Mouse (Mus musculus) neural tube, embryonic 11.5 days (tissue): ENCODE measurements around the gene Lax1. TPM values are rescaled to one million over a fixed set of nuclear protein-coding genes. Genes with fewer than 3 reads are reported as not detected.

Experiments used
- ATAC-seq: fragments of 200-750 bp; cut with Nextera tagmentation; 2 replicates; pipeline ENCODE4 v1.8.0; 2017; ENCODE audit warnings: moderate number of reproducible peaks, mild to moderate bottlenecking, moderate TSS enrichment, moderate library complexity; ENCODE audit not compliant: insufficient read depth, low FRiP score, low TSS enrichment
- DNase-seq: peaks from one replicate; pipeline ENCODE4 v3.0.0-alpha.2; 2015; ENCODE audit warnings: low spot score
- H3K27ac ChIP-seq: fragments of 300-500 bp; sonication (generic); 2 replicates; pipeline ENCODE4 v1.5.1; 2014; ENCODE audit warnings: low read depth, mild to moderate bottlenecking, low read length
- H3K27me3 ChIP-seq: fragments of 300-500 bp; sonication (generic); 2 replicates; pipeline ENCODE4 v1.6.1; 2014; ENCODE audit warnings: mild to moderate bottlenecking, low read length, mixed read lengths; ENCODE audit not compliant: control insufficient read depth, insufficient read depth
- H3K36me3 ChIP-seq: fragments of 300-500 bp; sonication (generic); 2 replicates; pipeline ENCODE4 v1.6.1; 2014; ENCODE audit warnings: mild to moderate bottlenecking, low read length, moderate library complexity, mixed read lengths; ENCODE audit not compliant: control insufficient read depth, insufficient read depth
- H3K4me1 ChIP-seq: fragments of 300-500 bp; sonication (generic); 2 replicates; pipeline ENCODE4 v1.6.1; 2014; ENCODE audit warnings: low read length, mixed read lengths; ENCODE audit not compliant: control insufficient read depth, insufficient read depth
- H3K4me2 ChIP-seq: fragments of 300-500 bp; sonication (generic); 2 replicates; pipeline ENCODE4 v1.6.1; 2014; ENCODE audit warnings: low read depth, mild to moderate bottlenecking, moderate library complexity
- H3K4me3 ChIP-seq: fragments of 300-500 bp; sonication (generic); 2 replicates; pipeline ENCODE4 v1.5.1; 2014; ENCODE audit warnings: low read depth, low read length
- H3K9ac ChIP-seq: fragments of 300-500 bp; sonication (generic); 2 replicates; pipeline ENCODE4 v1.6.1; 2014; ENCODE audit warnings: mild to moderate bottlenecking, low read length
- H3K9me3 ChIP-seq: fragments of 300-500 bp; sonication (generic); 2 replicates; pipeline ENCODE4 v1.6.1; 2016; ENCODE audit warnings: low read length; ENCODE audit not compliant: control insufficient read depth
- WGBS: fragments of 180-500 bp; shearing (Covaris S2); extraction: QIAGEN DNeasy Blood & Tissue Kit; methylation state at CpG from one replicate; pipeline ENCODE4 v1.1.7; 2014; 5-methylcytosine and 5-hydroxymethylcytosine counted together
- polyA plus RNA-seq: library from polyadenylated mRNA; unstranded; fragments of >200 nt; fragmentation: Nextera tagmentation; extraction: Ambion mirVana; gene quantifications from 2 replicates; pipeline ENCODE4 v1.2.1, GENCODE M21; 2014

The Lax1 gene
- polyA plus RNA-seq, 1 experiment from 2014 or later: 0.29 TPM

GRCm38 (mm10) chr1:133661203-133661933 lies 28.5 kb downstream of the Lax1 start, which contains the start of gene Gm38394:
TSS of gene Gm38394 (minus strand) at chr1:133661318.
- WGBS: 3% methylated on average over 26 of the region's 26 CpGs
- Histone ChIP-seq H3K4me1 (peaks cover 11% of the 10 kb centered on the region; the same call in 1 of the 2 replicates), H3K27me3 (no peaks in the 10 kb centered on the region), H3K9me3 (no peaks in the 10 kb centered on the region), H3K4me3 (peak within 1 kb of the TSS; percentile 70), H3K4me2 (peak within 1 kb of the TSS; percentile 83), H3K9ac (peak within 1 kb of the TSS; percentile 69), H3K27ac (peak within 1 kb of the TSS; percentile 77), H3K36me3 (peaks cover 4% of the 10 kb centered on the region; the same call in 1 of the 2 replicates)
- ATAC-seq: peak; percentile 98
- DNase-seq: peak; percentile 92

- peak within 1 kb of the TSS; percentile 77 for H3K27ac ChIP-seq
- H3K9me3 ChIP-seq: no peaks in the 10 kb centered on the region
- H3K4me1 ChIP-seq: peaks cover 11% of the 10 kb centered on the region; the same call in 1 of the 2 replicates
- peak; percentile 74 for DNase-seq
- ATAC-seq: peak; percentile 87
- peak within 1 kb of the TSS; percentile 83 for H3K4me2 ChIP-seq
- peaks cover 4% of the 10 kb centered on the region; the same call in 1 of the 2 replicates for H3K36me3 ChIP-seq
- H3K9ac ChIP-seq: peak within 1 kb of the TSS; percentile 69
- no peaks in the 10 kb centered on the region for H3K27me3 ChIP-seq
- peak within 1 kb of the TSS; percentile 70 for H3K4me3 ChIP-seq
- under 1% methylated on average over 39 of the region's 41 CpGs for WGBS
These were observed 29.3 kb downstream of the Lax1 start, which contains the start of gene Zbed6 for GRCm38 (mm10) chr1:133660466-133661202. TSS of gene Zbed6 (minus strand) at chr1:133660885.

DNA sequence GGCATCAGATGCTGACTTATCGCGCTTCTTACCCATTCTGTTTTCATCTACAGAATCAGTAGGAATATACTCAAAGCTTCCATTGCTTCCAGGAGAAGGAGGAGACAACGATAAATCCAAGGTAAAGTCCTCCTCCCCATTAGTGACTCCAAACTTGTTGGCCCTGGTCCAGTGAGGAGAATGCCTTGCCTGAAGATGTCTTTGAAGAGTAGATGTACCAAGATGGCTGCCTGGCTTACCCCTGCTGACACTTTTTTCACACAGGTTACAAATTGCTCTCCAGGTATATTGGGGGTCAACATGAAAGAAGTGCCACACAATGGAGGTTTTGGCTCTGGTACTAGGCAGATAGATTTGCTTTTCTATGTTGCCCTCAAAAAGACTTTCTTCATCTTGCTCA lies 31.0 kb downstream of the Lax1 start:
- ATAC-seq (no peak), DNase-seq (no peak)
- Histone ChIP-seq H3K4me2 (no peak overlapping the region), H3K4me1 (peaks cover 11% of the 10 kb centered on the region; the same call in 1 of the 2 replicates), H3K27ac (no peak overlapping the region), H3K36me3 (peaks cover 4% of the 10 kb centered on the region; the same call in 1 of the 2 replicates), H3K4me3 (no peak overlapping the region), H3K9me3 (no peaks in the 10 kb centered on the region), H3K9ac (no peak overlapping the region), H3K27me3 (no peaks in the 10 kb centered on the region)
- WGBS: 89% methylated on average over 3 of the region's 3 CpGs

DNA sequence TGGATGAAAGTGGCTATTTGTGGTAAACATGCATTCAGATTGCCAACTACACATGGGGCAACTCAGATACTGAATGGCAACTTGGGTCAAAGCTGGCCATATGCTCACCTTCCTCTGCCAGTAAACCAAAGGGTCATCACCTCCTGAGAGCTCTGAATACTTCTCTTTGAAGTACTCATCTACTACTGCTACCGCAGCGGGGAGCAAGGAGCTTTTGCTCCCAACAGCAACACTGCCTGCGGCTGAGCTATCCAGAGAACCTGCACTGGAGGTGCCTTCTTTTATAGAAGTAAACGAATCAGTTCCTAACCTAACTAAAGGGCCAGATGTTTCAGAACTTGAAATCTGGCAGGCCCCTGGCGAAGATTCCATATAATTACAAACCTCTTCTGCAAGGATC lies 33.1 kb downstream of the Lax1 start:
- Histone ChIP-seq H3K4me2 (no peak overlapping the region), H3K36me3 (peaks cover 4% of the 10 kb centered on the region; the same call in 1 of the 2 replicates)

DNA sequence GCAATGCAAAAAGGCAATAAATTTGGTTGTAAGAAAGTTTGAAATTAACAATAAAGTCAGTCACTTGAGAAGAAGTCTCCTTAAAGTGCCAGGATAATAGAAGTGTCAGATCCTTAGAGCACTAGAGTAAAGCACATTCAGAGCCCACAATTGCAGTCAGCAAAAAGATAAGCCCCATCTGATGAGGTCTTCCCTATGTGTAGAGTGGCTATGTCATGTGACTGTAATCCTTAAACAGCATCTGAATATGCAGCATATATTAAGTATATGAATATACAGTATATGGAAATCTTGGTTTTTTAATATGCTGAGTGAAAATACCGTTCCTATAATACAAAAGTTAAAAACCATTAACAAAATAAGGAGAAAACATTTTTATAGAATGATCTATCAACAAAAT lies 36.9 kb downstream of the Lax1 start:
- Histone ChIP-seq H3K27ac (no peak overlapping the region), H3K4me2 (no peak overlapping the region), H3K27me3 (no peaks in the 10 kb centered on the region), H3K4me3 (no peak overlapping the region), H3K4me1 (no peaks in the 10 kb centered on the region), H3K9me3 (no peaks in the 10 kb centered on the region), H3K36me3 (peaks cover 4% of the 10 kb centered on the region; the same call in 1 of the 2 replicates), H3K9ac (no peak overlapping the region)
- DNase-seq: no peak
- 95% methylated on average over 1 of the region's 1 CpGs for WGBS
- ATAC-seq: no peak

More for the DNA sequence above, 33.1 kb downstream of the Lax1 start:
- no peaks in the 10 kb centered on the region for H3K27me3 ChIP-seq
- H3K9ac ChIP-seq: no peak overlapping the region
- peaks cover 11% of the 10 kb centered on the region; the same call in 1 of the 2 replicates for H3K4me1 ChIP-seq
- no peak overlapping the region for H3K4me3 ChIP-seq
- DNase-seq (no peak), ATAC-seq (no peak)
- no peaks in the 10 kb centered on the region for H3K9me3 ChIP-seq
- H3K27ac ChIP-seq: no peak overlapping the region
- WGBS: 34% methylated on average over 5 of the region's 5 CpGs

DNA sequence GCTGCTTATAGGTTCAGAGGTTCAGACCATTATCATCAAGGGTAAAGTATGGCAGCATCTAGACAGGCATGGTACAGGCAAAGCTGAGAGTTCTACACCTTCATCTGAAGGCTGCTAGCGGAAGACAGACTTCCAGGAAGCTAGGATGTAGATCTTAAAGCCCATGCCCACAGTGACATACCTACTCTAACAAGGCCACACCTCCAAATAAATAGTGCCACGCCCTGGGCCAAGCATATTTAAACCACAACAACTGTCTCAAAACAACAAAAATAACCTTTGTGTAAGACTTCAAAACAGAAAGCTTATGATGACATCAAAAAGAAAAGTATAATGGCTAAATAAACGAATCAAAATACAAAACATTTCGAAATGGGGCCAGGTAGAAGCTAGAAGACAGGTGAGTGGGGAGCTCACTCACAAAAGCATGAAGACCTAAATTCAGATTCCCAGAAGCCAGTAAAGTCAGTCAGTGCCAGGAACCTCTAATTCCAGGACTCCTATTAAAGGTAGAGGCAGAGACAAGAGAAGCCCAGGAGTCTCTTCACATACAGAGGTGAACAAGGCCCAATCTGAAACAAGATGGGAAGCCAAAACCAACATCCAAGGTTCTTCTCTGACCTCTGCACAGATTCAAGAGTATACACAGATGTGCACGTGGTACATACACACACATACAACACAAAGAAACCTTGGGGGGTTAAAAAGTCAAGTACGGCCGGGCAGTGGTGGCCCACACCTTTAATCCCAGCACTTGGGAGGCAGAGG lies 39.4 kb downstream of the Lax1 start:
- DNase-seq: no peak
- no peak overlapping the region for H3K4me3 ChIP-seq
- H3K9me3 ChIP-seq: no peaks in the 10 kb centered on the region
- H3K36me3 ChIP-seq: peaks cover 4% of the 10 kb centered on the region
- 95% methylated on average over 7 of the region's 7 CpGs for WGBS
- ATAC-seq: no peak
- no peak overlapping the region for H3K27ac ChIP-seq
- H3K4me1 ChIP-seq: no peaks in the 10 kb centered on the region
- no peak overlapping the region for H3K9ac ChIP-seq
- no peaks in the 10 kb centered on the region for H3K27me3 ChIP-seq
- H3K4me2 ChIP-seq: no peak overlapping the region

DNA sequence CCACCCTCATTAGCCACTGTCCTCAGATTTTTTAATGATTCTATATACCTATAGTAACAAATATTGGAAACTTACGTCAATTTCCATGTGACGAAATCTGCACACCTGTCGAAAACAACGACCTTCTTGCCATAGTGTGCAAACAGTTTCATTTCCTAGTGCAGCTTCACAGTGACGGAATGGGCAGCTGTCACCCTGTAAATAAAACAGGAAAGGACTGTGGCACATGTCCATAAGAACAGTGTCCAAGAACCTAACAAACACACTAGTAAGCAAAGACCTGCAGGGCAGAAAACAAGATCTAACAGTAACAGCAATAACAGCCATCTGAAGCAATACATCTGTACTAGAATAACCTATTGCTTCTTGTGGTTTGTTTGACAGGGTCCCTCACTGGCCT lies 44.3 kb downstream of the Lax1 start:
- WGBS: 95% methylated on average over 5 of the region's 5 CpGs
- Histone ChIP-seq H3K4me2 (no peak overlapping the region), H3K36me3 (peaks cover 9% of the 10 kb centered on the region), H3K9me3 (no peaks in the 10 kb centered on the region), H3K4me3 (no peak overlapping the region), H3K4me1 (no peaks in the 10 kb centered on the region), H3K9ac (no peak overlapping the region), H3K27me3 (no peaks in the 10 kb centered on the region), H3K27ac (no peak overlapping the region)
- DNase-seq: no peak
- no peak for ATAC-seq

DNA sequence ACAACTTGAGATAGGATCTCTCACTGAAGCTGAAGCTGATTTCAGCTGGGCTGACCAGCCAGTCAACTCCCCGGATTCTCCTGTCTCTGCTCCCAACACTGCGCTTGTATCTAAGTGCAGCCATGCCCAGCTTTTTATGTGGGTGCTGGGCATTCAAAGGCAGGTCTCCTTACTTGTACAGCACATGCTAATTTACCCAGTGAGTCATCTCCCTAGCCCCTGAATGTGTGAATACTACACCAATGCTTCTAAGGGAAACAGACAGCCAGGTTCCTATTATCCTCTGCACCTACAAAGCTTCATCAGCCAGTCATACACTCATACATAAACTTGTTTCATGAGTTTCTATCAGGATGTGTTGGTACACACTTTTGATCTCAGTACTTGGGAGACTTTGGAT lies 48.7 kb downstream of the Lax1 start:
- H3K27me3 ChIP-seq: no peaks in the 10 kb centered on the region
- H3K4me2 ChIP-seq: no peak overlapping the region
- H3K27ac ChIP-seq: no peak overlapping the region
- 94% methylated on average over 2 of the region's 2 CpGs for WGBS
- no peak overlapping the region for H3K9ac ChIP-seq
- H3K4me1 ChIP-seq: no peaks in the 10 kb centered on the region
- DNase-seq (no peak), ATAC-seq (no peak)
- H3K4me3 ChIP-seq: no peak overlapping the region
- peaks cover 20% of the 10 kb centered on the region for H3K36me3 ChIP-seq
- H3K9me3 ChIP-seq: no peaks in the 10 kb centered on the region
